ENCODE assay signal across 8 mouse cellular contexts in genomic region chr7:65577118-65577517, GRCm38 (mm10). TPM values are rescaled to one million over a fixed set of nuclear protein-coding genes. Genes with fewer than 3 reads are reported as not detected.
DNase-seq lines count a peak whose midpoint lies in the region; ATAC-seq and TF ChIP-seq lines count a peak whose summit lies in the region.

No protein-coding gene starts in this region.

- H3K4me2 ChIP-seq in lung, embryonic 14.5 days, result no peak overlapping the region

- no peak for TF ChIP-seq POLR2A in lung, adult 2 months (IDR thresholded peaks at IDR 0.05; ENCODE audit: borderline replicate concordance, extremely low read depth, low read depth, low read length)

- no peaks in the 10 kb centered on the region for H3K4me1 ChIP-seq in lung, embryonic 14.5 days (ENCODE audit: insufficient read depth)
- H3K4me1 ChIP-seq in lung, adult 2 months (ENCODE audit: control insufficient read depth, insufficient read depth, low read length), result no peaks in the 10 kb centered on the region

- no peaks in the 10 kb centered on the region for H3K9me3 ChIP-seq in lung, embryonic 14.5 days (ENCODE audit: low read depth, low read length)

- no peak overlapping the region for H3K9ac ChIP-seq in lung, embryonic 14.5 days

- TF ChIP-seq CTCF in lung, embryonic 14.5 days (IDR thresholded peaks at IDR 0.05; ENCODE audit: low read depth), result no peak
- no peak for TF ChIP-seq CTCF in lung, adult 2 months (IDR thresholded peaks at IDR 0.05; ENCODE audit: insufficient read depth, low read length)

- ATAC-seq in lung, embryonic 14.5 days (ENCODE audit: insufficient read depth), result no peak
- ATAC-seq in monocyte, adult 5-6 weeks (replicated peaks; ENCODE audit: insufficient number of reproducible peaks, low FRiP score, low TSS enrichment, poor library complexity, severe bottlenecking), result no peak
- ATAC-seq in megakaryocyte progenitor cell, adult 5-6 weeks (replicated peaks; ENCODE audit: poor library complexity), result no peak

- H3K27ac ChIP-seq in lung, embryonic 14.5 days (ENCODE audit: low read depth), result no peak overlapping the region

- no peaks in the 10 kb centered on the region for H3K36me3 ChIP-seq in lung, embryonic 14.5 days (ENCODE audit: insufficient read depth)

- no peaks in the 10 kb centered on the region for H3K27me3 ChIP-seq in lung, embryonic 14.5 days (ENCODE audit: insufficient read depth, low read length)

- H3K4me3 ChIP-seq in lung, embryonic 14.5 days (ENCODE audit: low read depth, low read length), result no peak overlapping the region
- no peak overlapping the region for H3K4me3 ChIP-seq in lung, adult 2 months (replicated peaks; ENCODE audit: extremely low read depth, low read depth, low read length)

- DNase-seq in lung, embryonic 14.5 days, result peak; percentile 7
- no peak for DNase-seq in lung, adult 2 months
- peak; percentile 17 for DNase-seq in embryo, embryonic 9.5 days (ENCODE audit: extremely low spot score)
- peak; percentile 9 for DNase-seq in layer of hippocampus, adult 9-11 months
- DNase-seq in right cerebral cortex, postnatal 4 days, result peak; percentile 24
- no peak for DNase-seq in kidney, postnatal 14 days

- 44% methylated on average over 12 of the region's 12 CpGs for WGBS in lung, embryonic 14.5 days
- 53% methylated on average over 12 of the region's 12 CpGs for WGBS in lung, adult 2 months

RNA-seq across cellular contexts. Expression of gene Tjp1, which starts 49.5 kb away (rescaled TPM):
- 32.2 and 32.9 TPM in 2 replicates for polyA plus RNA-seq in lung, embryonic 14.5 days (2014; fragmentation: Nextera tagmentation; extraction: Ambion mirVana)
- 58.9 and 64.8 TPM in 2 replicates for polyA plus RNA-seq in lung, adult 2 months (2012; rRNA removed)
- total RNA-seq in monocyte, adult 5-6 weeks (2017), result 1.8 to 7.8 TPM (median 2.3 TPM) in 3 replicates
- 1.4 TPM in 2 replicates for total RNA-seq in megakaryocyte progenitor cell, adult 5-6 weeks (2015)
- total RNA-seq in megakaryocyte progenitor cell, adult 5-6 weeks (2017), result 0.71 and 4.8 TPM in 2 replicates

Comparison
In these comparisons a context has a peak if more than half of its experiments do, and no peak if none do; other contexts are left out.
1. DNase-seq: peak in lung, embryonic 14.5 days (single experiment), embryo, embryonic 9.5 days (single experiment), layer of hippocampus, adult 9-11 months (single experiment) and right cerebral cortex, postnatal 4 days (single experiment); none in lung, adult 2 months (single experiment) and kidney, postnatal 14 days (single experiment).